Mouse (Mus musculus) kidney, postnatal 4 days (tissue): Measurements from ENCODE around the gene Syf2.

Experiments used
- DNase-seq, 2 experiments: peaks; one replicate each; pipeline ENCODE4 v3.0.0; 2021; ENCODE audit warnings: mixed read lengths in 2 of 2

Gene Syf2

DNA sequence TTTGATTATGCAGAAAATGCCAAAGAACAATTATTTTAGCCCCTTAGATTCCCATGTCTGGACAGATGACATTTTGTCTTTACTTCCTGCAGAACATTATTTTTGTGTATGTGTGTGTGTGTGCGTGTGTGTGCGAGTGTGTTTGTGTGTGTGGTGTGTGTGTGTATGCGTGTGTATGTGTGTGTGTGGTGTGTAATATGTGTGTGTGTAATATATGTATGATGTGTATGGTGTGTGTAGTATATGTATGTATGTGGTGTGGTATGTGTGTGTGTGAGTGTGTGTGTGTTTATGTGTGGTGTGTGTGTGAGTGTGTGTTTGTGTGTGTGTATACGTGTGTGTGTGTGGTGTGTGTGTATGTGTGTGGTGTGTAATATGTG, 45.2 kb downstream of the Syf2 start:
- DNase-seq: no peak

DNA sequence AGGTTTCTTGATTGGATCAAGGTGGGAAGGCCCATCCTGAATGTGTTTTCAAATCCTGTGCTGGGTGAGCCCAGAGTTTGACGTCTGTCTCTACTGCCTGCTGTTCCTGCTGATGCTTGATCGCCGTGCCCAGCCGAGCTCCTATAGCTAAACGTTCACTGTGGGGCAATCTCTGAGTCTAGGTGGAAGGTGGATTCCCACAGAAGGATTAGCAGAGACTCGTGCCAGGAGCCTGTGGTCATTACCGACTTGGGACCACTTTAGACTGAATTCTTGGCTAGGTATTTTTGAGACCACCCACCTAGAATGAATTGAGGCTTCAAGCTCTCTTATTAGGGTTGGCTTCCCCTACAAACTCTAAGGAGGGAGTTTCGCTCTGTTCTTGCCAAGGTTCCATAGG, 48.2 kb downstream of the Syf2 start:
- no peak for DNase-seq

DNA sequence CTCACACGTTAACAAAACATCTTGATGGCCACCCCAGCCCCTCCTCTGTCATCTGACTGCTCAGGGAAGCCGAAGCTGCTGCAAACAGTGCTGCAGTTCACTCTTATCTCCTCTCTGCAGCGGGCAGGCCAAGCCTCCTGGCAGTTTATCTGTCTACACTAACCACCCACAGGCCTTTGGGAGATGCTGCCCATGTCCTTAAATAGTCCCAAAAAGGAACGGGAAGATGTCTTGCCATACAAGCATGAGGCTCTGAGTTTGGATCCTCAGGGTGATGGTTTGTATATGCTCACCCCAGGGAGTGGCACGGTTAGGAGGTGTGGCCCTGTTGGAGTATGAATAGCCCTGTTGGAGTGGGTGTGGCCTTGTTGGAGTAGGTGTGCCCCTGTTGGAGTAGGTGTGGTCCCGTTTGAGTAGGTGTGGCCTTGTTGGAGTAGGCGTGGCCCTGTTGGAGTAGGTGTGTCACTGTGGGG, 51.3 kb downstream of the Syf2 start:
- no peak for DNase-seq

DNA sequence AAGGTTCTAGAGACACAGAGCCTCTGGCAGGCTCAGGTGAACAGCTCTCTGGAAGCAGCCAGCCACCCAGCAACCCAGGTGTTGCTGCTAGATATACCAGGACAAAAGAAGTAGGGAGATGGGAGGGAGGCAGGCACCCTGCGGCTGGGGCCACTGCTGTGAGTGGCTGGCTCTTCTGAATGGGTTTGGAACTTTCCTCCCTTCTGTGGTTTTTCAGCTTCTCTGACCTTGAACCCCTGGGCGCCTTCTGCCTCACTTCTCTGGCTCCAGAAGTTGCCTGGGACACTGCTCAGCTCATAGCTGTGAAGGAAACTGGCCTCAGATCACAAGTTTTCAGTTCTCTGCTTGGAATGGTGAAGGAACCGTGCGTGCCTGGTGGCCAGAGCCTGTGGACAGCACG, 52.4 kb downstream of the Syf2 start:
- DNase-seq: peak in 1 of 2 experiments; percentile 12

DNA sequence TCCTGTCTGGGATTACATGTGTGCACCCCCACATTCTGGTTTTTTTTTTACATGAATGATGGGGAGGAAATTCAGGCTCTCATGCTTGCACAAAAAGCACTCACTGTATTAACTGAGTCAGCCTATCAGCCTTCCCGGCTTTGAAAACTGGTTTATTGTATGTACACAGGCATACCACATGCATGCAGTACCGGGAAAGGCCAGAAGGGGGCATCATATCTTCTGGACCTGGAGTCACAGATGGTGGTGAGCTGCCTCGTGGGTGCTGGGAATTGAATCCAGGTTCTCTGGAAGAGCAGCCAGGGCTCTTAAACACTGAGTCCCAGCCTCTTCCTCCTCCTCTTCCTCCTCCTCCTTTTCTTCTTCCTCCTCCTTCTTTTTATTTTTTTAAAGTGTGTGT, 53.9 kb downstream of the Syf2 start:
- peak; percentile 23 to 37 for DNase-seq

- DNase-seq: no peak
Observed at GRCm38 (mm10) chr4:134985626-134986335, 55.1 kb downstream of the Syf2 start.

- DNase-seq: no peak
Observed at GRCm38 (mm10) chr4:134986336-134986635, 55.6 kb downstream of the Syf2 start.

- no peak for DNase-seq
Observed at GRCm38 (mm10) chr4:134986963-134987362, 56.3 kb downstream of the Syf2 start.
